Mouse (Mus musculus) brown adipose tissue, adult 24 weeks (tissue): Measurements from ENCODE around the gene Aspn. TPM values are rescaled to one million over a fixed set of nuclear protein-coding genes. Genes with fewer than 3 reads are reported as not detected.

Source experiments
- H3K27ac ChIP-seq: fragments of 200-500 bp; replicated peaks from 2 replicates; pipeline ENCODE4 v1.5.1; 2012; ENCODE audit warnings: low read depth, mild to moderate bottlenecking, low read length
- H3K4me1 ChIP-seq: fragments of 200-500 bp; 2 replicates; pipeline ENCODE4 v1.6.1; 2012; ENCODE audit warnings: low read length, mixed read lengths; ENCODE audit not compliant: control insufficient read depth, insufficient read depth, insufficient read length
- H3K4me3 ChIP-seq: fragments of 200-500 bp; 2 replicates; pipeline ENCODE4 v1.5.1; 2012; ENCODE audit warnings: low read depth, mild to moderate bottlenecking, low read length, moderate library complexity; ENCODE audit not compliant: insufficient read depth
- polyA plus RNA-seq: library from polyadenylated mRNA; stranded (reverse); fragments of >200 nt; gene quantifications from 2 replicates; pipeline ENCODE4 v1.2.4, GENCODE M21; 2012; ENCODE audit not compliant: missing spikeins, insufficient read depth, insufficient read length

Aspn gene
- polyA plus RNA-seq = 28.9 and 34.2 TPM in 2 replicates

DNA sequence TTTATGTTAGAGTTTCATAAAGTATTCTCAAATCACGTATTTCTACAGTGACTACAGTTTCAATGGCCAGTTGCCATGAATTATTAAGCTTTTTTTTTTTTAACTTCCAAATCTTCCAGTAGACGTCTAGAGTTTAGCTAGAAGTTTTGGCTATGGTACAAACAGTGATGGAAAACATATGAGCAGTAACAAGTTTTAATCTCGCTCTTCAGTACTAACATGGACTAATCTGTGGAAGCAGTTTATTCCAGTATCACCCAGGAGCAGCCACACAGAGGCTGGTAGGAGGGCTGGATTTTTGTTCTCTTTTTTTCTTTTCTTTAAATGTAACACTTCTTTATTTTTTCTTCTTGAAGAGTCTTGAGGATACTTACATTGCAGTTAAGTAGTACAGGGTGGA lies at the start of gene Aspn:
TSS of gene Aspn (plus strand) at position 165 of the 400 bp plus-strand sequence.
- Histone ChIP-seq H3K27ac (no peak within 1 kb of the TSS), H3K4me3 (no peak within 1 kb of the TSS), H3K4me1 (no peaks in the 10 kb centered on the region)

DNA sequence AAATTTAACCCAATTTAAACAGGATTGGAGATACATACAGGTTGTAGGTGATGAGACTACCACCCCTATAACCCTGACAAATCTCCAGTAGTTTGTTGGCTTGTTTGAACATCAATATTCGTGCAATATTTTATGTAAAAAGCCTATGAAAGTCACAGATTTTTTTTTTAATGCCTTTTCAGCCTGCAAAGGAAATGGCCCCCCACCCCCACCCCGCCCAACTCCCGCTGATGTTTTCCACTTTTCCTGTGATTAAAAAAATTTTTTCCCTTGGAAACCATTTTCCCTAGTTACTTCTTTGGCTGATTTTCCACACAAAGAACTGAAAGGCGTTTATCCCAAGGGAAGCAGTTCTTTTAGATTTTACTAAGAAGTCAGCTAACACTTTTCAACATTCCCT lies 39.7 kb upstream of the Aspn start, which contains the start of gene Ecm2:
TSS of gene Ecm2 (plus strand) at position 301 of the 400 bp plus-strand sequence.
- peak within 1 kb of the TSS; percentile 55 for H3K4me3 ChIP-seq
- peaks cover 4% of the 10 kb centered on the region for H3K4me1 ChIP-seq
- H3K27ac ChIP-seq = peak within 1 kb of the TSS; percentile 94

DNA sequence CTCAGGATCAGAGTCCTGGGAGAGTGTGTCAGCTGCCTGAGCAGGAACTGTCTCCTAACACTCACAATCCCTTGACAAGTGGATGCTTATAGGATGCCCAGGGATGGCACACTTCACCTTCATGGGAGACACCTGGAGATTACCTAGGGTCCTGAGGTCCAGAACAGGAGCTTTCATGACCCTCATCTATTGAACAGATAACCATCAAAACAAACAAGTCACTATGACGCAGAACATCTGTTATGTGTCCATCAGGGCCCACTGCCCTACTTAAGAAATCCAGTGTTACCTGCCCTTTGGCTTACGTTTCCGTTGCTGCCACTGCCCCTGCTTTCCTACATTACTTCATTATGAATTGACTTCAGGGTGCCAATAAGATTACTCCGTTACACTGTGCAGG lies 38.5 kb upstream of the Aspn start:
- Histone ChIP-seq H3K4me3 (peak overlapping the region; percentile 55), H3K4me1 (peaks cover 4% of the 10 kb centered on the region), H3K27ac (peak overlapping the region; percentile 94)

DNA sequence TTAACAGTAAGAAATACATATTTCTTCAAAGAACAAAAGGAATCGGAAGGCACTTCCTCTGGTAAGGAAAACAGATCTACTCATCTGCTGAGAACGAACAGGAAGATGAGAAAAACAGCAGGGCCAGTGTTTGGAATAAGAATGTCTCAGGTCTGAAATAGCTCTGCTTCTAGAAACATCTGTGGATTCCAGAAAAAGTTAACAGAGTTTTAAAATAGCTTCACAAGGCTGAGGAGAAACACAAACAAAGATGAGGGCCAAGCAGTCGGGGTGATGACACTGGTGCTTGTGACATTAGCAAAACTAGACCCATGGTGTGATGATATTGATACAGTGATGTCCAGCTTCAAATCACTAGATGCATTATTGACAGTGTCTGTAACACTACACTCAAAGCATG lies 37.1 kb upstream of the Aspn start:
- Histone ChIP-seq H3K27ac (peak overlapping the region; percentile 95), H3K4me1 (peaks cover 4% of the 10 kb centered on the region), H3K4me3 (no peak overlapping the region)

DNA sequence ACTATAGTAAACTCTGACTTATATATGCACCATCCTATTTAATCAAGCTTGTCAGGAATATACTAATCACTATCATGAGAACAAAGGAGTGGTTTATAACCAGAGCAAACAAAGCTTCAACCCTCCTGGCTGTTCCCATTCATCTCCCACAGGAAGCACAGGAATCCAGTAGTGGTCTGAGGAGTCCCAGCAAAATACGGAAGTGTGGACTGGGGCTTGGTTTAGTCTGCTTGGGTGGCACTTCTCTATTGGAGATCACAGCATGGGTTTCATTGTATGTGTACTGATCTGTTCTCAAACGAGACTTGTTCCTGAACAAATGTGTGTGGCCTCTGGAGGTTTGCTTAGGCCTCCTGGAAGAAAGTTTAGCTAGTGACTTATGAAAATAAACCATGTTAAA lies 25.5 kb upstream of the Aspn start:
- H3K4me1 ChIP-seq = peaks cover 3% of the 10 kb centered on the region
- H3K4me3 ChIP-seq = no peak overlapping the region
- H3K27ac ChIP-seq = no peak overlapping the region

DNA sequence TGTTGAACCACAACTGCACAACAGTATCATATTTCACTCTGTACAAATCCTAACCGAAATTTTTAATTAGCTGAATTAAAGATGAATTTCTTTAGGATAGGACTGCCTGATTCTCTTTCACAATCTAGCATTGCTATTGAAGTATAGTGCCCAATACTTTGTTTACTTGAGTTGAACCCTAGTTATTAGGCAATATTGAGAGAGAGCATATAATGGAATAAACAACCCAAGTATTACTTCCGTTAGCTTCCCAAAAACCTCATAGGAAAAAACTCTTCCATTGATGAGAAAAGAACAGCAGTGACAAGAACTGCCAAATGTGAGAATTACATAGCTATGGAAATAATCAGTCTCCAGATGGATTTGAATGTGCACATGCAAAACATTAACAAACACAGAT lies 18.0 kb upstream of the Aspn start:
- Histone ChIP-seq H3K4me3 (no peak overlapping the region), H3K27ac (no peak overlapping the region)

DNA sequence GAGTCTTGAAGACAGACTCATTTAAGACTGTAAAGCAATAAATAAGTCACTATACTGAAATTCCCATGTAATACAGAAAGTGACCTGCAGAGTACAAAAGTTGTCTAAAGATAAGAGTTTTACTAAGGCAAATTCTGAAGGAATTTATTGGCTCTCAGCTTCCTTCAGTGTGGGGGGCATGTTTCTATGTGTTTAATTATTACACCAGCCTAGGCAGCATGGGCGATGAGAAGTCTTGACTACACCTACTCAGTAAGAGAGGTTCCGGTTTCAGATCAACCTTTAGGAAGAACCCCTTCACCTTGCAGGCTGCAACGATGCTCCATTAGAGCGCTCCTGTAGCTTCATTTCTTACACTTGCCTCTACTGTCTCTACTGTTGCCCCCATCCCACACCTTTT lies 13.6 kb upstream of the Aspn start:
- Histone ChIP-seq H3K4me1 (no peaks in the 10 kb centered on the region), H3K27ac (no peak overlapping the region), H3K4me3 (no peak overlapping the region)

More for the DNA sequence above, 18.0 kb upstream of the Aspn start:
- H3K4me1 ChIP-seq = no peaks in the 10 kb centered on the region

DNA sequence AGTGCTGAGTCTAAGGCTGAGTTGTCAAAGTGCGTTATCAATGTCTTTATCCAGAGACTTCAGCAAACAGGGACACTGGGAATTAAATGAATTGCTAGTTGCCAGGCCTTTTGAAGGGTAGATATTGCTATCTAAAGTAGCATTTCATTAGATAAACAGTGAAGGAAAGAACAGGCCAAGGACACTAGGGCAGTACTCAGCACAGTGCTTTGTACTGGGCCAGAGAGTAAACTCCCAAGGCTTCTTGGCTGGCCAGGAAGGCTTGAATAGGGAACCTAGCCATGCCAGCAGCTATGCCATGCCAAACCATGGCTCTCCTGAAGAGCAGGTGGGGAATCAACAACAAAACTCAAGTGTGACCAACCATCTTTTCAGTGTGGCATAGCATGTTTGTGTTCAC lies 7.3 kb upstream of the Aspn start:
- H3K4me1 ChIP-seq = no peaks in the 10 kb centered on the region
- H3K4me3 ChIP-seq = no peak overlapping the region
- no peak overlapping the region for H3K27ac ChIP-seq

DNA sequence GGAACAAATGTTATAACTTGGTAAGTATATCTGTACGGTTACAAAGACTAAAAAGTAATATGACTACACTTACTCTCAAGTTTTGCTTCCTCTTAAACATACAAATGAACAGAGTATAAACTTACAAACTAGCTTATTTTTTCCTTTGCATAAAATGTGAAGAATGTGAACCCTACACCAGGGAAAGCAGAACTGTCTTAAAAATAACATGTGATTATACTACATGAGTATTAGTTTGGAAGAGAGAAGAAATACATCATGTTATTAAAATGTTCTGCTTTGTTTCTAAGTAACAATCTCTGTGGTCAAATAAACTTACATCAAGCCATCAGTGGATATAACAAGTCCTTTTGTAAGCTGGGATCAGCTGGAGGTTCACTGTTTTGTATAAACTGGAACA lies 5.5 kb upstream of the Aspn start:
- Histone ChIP-seq H3K4me3 (no peak overlapping the region), H3K4me1 (no peaks in the 10 kb centered on the region), H3K27ac (no peak overlapping the region)

DNA sequence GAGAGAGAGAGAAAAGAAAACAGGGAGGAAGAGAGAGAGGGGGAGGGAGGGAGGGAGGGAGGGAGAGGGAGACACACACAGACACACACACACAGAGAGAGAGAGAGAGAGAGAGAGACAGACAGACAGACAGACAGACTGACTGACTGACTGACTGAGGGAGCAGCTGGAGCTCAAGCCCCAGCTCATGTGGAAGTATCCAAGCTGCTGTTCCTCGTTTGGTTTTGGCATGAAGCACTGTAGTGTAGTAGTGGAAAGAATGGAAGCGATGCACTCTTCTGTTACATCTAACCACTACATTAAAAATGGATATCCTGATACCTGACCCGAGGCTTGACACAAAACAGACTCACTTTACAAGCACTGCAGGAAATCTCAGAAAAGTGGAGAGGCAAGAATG lies 1.4 kb downstream of the Aspn start:
- H3K4me1 ChIP-seq = no peaks in the 10 kb centered on the region
- H3K27ac ChIP-seq = peak overlapping the region; percentile 80
- H3K4me3 ChIP-seq = peak overlapping the region; percentile 31

DNA sequence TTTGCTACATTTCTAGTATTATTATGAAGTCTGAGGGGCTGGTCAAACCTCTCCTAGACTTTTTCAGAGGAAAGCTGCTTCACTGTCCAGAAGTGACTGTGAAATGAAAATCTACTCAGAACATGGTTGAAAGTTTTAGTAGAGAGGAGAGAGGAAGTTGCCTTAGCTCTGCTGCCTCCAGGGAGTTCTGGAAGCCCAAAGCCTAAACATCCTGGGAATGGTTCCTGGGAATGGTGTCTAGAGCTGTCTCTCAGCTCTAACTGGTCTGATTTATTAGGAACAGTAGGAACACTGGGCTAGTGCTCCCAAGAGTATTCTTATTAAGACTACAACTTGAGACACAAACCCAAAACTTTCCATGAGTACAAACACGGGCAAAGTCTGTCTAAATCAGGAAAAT lies 2.3 kb downstream of the Aspn start:
- no peak overlapping the region for H3K27ac ChIP-seq

DNA sequence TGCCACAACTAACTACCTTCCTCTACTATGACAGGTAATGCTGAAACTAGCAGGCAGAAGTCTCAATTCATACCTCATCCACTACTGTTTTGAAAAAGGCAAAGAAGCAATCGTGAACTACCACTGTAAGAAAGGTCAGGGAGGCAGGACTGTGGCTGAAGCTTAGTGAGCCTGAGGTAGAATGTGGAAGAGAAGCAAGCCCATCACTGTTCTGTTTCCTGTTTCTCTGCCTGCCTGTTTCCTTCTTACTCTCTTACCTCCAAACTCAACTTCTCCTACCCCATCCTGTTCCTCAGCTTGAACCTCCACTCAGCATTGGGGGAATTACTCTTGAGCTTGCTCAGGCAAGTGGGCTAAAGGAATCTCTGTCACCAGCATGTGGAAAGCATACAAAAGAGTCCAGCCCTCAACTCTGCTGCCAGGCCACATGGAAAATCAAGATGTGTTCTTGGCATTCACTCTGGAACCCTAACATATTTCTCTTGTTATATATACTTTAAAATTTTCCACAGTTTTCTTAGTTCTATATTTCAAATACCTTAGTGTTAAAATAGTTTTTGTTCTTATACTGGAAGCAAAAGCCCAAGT lies 3.4 kb downstream of the Aspn start:
- Histone ChIP-seq H3K27ac (peak overlapping the region; percentile 2; the same call in 1 of the 2 replicates), H3K4me1 (no peaks in the 10 kb centered on the region), H3K4me3 (no peak overlapping the region)

More for the DNA sequence above, 2.3 kb downstream of the Aspn start:
- no peaks in the 10 kb centered on the region for H3K4me1 ChIP-seq
- H3K4me3 ChIP-seq = no peak overlapping the region

DNA sequence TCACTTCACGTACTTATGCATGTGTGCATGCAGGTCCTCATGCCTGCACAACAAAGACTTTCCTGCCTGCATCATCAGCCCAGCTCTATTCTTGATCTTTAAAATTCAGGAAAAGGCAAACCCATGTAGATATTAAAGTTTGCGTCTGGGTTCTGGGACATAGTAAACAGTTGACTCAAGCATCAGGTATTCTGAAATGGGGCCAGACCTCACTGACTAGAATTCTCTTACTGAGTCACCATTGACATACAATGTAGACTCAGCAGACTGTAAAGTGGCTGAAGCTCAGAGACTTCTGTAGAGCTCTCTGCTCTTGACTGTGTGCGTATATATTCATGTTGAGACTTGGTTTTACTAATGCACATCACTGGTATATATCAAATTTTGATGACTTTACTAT lies 5.4 kb downstream of the Aspn start:
- no peak overlapping the region for H3K27ac ChIP-seq

DNA sequence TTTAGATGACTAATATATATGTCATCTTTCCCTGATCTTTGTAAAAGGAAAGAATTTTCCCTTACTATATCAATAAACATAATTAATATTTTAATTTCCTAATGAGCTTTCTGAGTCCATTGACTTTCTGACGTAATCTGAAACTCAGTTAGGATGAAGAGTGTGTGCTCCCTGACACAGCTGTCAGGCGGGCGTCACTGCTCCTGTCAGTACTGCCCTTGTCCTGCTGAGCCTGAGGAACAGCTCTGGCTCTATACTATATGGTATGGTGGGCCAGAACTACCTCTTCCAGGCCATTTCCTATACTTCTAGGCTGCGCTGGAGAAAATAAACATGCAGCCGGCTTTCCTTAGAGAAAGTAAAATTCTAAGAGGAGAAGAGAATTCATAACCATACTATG lies 10.3 kb downstream of the Aspn start:
- Histone ChIP-seq H3K27ac (no peak overlapping the region), H3K4me1 (no peaks in the 10 kb centered on the region; the same call in 1 of the 2 replicates), H3K4me3 (no peak overlapping the region)

More for the DNA sequence above, 5.4 kb downstream of the Aspn start:
- Histone ChIP-seq H3K4me3 (no peak overlapping the region), H3K4me1 (no peaks in the 10 kb centered on the region)

DNA sequence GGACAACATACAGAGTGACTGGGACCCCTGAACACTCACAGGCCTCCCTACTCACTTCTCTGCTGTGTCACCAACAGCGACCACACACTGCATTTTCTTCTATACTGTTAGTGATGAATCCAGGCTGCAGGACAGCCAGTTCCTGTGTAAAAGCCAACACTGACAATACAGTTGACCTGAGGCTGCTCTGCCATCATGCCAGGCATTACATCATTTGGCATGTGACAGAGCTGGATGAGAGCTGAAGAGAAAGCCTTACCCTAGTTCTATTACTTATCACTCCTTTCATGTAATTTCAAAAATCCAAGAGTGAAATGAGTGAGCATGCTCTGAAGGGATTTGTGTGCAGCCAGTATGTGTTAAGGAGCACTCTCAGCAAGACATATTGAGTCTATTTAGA lies 12.0 kb downstream of the Aspn start:
- Histone ChIP-seq H3K27ac (no peak overlapping the region), H3K4me3 (no peak overlapping the region), H3K4me1 (peaks cover 2% of the 10 kb centered on the region)

DNA sequence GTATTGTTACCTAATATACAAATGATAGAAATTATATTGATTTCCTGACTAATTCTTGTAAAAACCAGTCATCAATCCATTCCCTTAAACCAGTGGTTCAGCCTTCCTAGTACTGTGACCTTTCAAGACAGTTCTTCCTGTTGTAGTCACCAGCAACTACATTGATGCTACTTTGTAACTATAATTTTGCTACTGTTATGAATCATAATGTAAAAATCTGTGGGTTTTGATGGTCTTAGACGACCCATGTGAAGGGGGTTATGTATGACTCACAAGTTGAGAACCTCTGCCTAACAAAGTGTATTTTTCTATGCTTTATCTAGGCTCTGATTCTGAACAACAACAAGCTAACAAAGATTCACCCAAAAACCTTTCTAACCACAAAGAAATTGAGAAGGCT lies 12.7 kb downstream of the Aspn start:
- Histone ChIP-seq H3K4me3 (no peak overlapping the region), H3K27ac (no peak overlapping the region), H3K4me1 (peaks cover 4% of the 10 kb centered on the region)
